Mouse (Mus musculus) heart, embryonic 12.5 days (tissue): Measurements from ENCODE around the gene Tinf2. TPM values are rescaled to one million over a fixed set of nuclear protein-coding genes. Genes with fewer than 3 reads are reported as not detected.

ENCODE experiments used
- ATAC-seq: fragments of 200-750 bp; cut with Nextera tagmentation; 2 replicates; pipeline ENCODE4 v1.8.0; 2017; ENCODE audit warnings: moderate TSS enrichment, moderate library complexity; ENCODE audit not compliant: insufficient number of reproducible peaks, low FRiP score
- H3K27ac ChIP-seq: fragments of 300-500 bp; sonication (generic); 2 replicates; pipeline ENCODE4 v1.5.1; 2016; ENCODE audit warnings: mild to moderate bottlenecking, moderate library complexity; ENCODE audit not compliant: poor library complexity, severe bottlenecking
- H3K27me3 ChIP-seq: fragments of 300-500 bp; sonication (generic); replicated peaks from 2 replicates; pipeline ENCODE4 v1.6.1; 2016; ENCODE audit warnings: mild to moderate bottlenecking, moderate library complexity
- H3K36me3 ChIP-seq: fragments of 300-500 bp; sonication (generic); 2 replicates; pipeline ENCODE4 v1.6.1; 2016; ENCODE audit warnings: mild to moderate bottlenecking, moderate library complexity
- H3K4me1 ChIP-seq: fragments of 300-500 bp; sonication (generic); replicated peaks from 2 replicates; pipeline ENCODE4 v1.6.1; 2016; ENCODE audit warnings: mild to moderate bottlenecking
- H3K4me2 ChIP-seq: fragments of 300-500 bp; sonication (generic); 2 replicates; pipeline ENCODE4 v1.6.1; 2016; ENCODE audit warnings: mild to moderate bottlenecking, moderate library complexity
- H3K4me3 ChIP-seq: fragments of 300-500 bp; sonication (generic); 2 replicates; pipeline ENCODE4 v1.5.1; 2016; ENCODE audit warnings: mild to moderate bottlenecking
- H3K9ac ChIP-seq: fragments of 300-500 bp; sonication (generic); 2 replicates; pipeline ENCODE4 v1.6.1; 2016; ENCODE audit warnings: mild to moderate bottlenecking, moderate library complexity
- H3K9me3 ChIP-seq: fragments of 300-500 bp; sonication (generic); replicated peaks from 2 replicates; pipeline ENCODE4 v1.6.1; 2016; ENCODE audit warnings: mild to moderate bottlenecking, moderate library complexity
- WGBS: fragments of 180-500 bp; shearing (Covaris S2); methylation state at CpG from one replicate; pipeline ENCODE4 v1.1.7; 2016; 5-methylcytosine and 5-hydroxymethylcytosine counted together
- polyA plus RNA-seq: library from polyadenylated mRNA; unstranded; fragments of >200 nt; fragmentation: Nextera tagmentation; extraction: Ambion mirVana; gene quantifications from 2 replicates; pipeline ENCODE4 v1.2.1, GENCODE M21; 2016

Gene Tinf2
- polyA plus RNA-seq, 1 experiment from 2014 or later: 37.6 TPM

DNA sequence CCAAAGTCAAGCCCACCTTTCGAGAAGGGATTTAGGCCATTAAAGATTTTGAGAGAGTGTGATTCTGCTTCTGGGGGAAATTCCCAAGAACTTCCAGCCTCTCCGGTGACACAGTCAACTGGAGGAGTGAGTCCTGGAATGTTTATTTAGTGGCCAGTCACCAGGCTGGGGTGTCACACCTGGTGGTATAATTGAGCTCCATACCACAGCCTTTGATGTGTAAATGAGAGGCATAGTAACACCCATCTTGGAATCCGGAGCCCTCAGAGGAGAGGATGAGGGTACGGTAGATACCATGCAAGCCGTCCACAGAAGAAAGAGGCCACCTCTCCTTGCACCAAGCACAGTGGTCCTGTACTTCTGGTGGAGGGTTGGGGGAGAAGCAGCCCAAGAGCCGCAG, 21.1 kb upstream of the Tinf2 start:
- WGBS: 58% methylated on average over 6 of the region's 6 CpGs
- no peak overlapping the region for H3K9ac ChIP-seq
- no peak overlapping the region for H3K27ac ChIP-seq
- H3K27me3 ChIP-seq: peaks cover 14% of the 10 kb centered on the region; the same call in 1 of the 2 replicates
- ATAC-seq: no peak
- no peak overlapping the region for H3K4me2 ChIP-seq
- H3K4me1 ChIP-seq: no peaks in the 10 kb centered on the region
- no peaks in the 10 kb centered on the region for H3K36me3 ChIP-seq
- H3K9me3 ChIP-seq: no peaks in the 10 kb centered on the region
- no peak overlapping the region for H3K4me3 ChIP-seq

DNA sequence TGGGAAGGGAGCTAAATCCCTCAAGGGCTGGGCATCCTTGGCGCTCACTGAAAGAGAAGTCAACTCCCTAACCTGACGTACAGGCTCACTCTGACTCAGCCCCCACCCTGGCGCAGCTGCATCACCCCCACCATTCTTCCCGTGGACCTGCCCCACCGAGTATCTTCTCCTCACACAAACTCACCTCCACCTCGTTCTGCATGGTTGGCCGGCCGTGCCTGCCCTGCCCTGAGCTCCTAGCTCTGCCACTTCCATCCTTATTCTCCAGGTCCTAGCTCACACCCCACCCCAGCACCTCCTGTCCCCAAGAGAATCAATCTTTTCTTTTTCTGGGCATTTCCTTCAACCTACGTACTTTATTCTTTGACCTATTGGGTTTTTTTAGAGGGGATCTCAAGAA, 19.5 kb upstream of the Tinf2 start:
- Histone ChIP-seq H3K4me2 (no peak overlapping the region), H3K27me3 (peaks cover 14% of the 10 kb centered on the region; the same call in 1 of the 2 replicates), H3K27ac (no peak overlapping the region), H3K9ac (no peak overlapping the region), H3K4me3 (no peak overlapping the region), H3K36me3 (no peaks in the 10 kb centered on the region), H3K4me1 (no peaks in the 10 kb centered on the region), H3K9me3 (peaks cover 4% of the 10 kb centered on the region; the same call in 1 of the 2 replicates)
- 56% methylated on average over 9 of the region's 9 CpGs for WGBS
- ATAC-seq: no peak

DNA sequence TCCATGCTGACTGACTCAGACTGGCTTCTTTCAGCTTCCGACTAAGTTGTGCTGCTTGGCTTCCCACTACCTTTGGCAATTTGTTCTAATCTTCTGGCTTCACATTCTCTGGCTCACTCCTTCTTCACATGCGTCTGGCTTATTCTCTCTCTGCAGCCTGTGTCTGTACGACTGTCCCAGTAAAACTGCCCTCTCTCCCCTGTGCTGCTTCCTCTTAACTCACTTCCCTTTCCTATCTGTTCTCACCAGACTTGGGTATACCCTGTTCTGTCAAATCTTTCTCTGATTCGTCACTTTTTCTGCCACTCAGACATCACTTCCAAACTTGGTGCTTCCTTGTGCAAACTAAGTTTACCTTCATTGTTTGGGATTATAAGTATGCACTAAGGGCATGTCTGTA, 15.6 kb upstream of the Tinf2 start:
- Histone ChIP-seq H3K4me1 (no peaks in the 10 kb centered on the region), H3K27ac (no peak overlapping the region), H3K4me2 (no peak overlapping the region), H3K4me3 (no peak overlapping the region), H3K9me3 (peaks cover 7% of the 10 kb centered on the region), H3K9ac (no peak overlapping the region), H3K36me3 (no peaks in the 10 kb centered on the region), H3K27me3 (peaks cover 10% of the 10 kb centered on the region; the same call in 1 of the 2 replicates)
- WGBS: 63% methylated on average over 4 of the region's 4 CpGs
- no peak for ATAC-seq

DNA sequence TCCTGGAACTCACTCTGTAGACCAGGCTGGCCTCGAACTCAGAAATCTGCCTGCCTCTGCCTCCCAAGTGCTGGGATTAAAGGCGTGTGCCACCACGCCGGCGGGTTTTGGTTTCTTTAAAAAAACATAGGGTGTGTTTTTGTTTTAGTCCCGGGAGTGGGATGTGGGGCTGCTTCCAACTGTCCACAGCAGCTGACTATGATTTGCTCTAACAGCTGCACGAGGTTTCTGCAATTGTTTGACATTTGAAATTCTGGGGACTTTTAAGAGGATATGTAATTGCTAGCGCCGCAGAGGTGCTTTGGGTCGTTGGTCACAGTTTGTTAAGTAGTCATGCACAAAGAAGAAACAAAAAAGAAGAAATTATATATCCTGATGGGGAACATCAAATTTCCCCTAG, 7.8 kb upstream of the Tinf2 start:
- no peaks in the 10 kb centered on the region for H3K27me3 ChIP-seq
- no peak overlapping the region for H3K27ac ChIP-seq
- no peak overlapping the region for H3K9ac ChIP-seq
- no peaks in the 10 kb centered on the region for H3K4me1 ChIP-seq
- no peaks in the 10 kb centered on the region; the same call in 1 of the 2 replicates for H3K9me3 ChIP-seq
- no peaks in the 10 kb centered on the region for H3K36me3 ChIP-seq
- 73% methylated on average over 10 of the region's 10 CpGs for WGBS
- no peak overlapping the region for H3K4me3 ChIP-seq
- ATAC-seq: no peak
- no peak overlapping the region for H3K4me2 ChIP-seq

DNA sequence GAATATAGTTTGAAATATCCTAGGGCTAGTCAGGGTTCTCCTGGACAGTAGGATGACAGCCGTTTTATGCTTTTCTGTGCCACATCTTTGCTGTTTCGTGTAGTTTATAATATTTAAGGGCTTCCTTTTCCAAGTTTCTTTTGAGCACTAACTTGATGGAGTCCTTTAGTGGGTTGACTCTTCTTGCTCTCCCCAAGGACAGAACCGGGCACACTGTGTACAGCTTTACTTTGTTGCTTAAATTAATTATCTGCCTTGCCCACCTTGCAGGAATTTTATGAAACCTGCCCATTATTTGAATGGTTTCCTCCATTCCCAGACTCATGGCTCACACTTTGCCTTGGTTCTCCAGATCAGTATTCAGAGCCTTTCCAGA, 486 bp upstream of the Tinf2 start:
- peak overlapping the region; percentile 88 for H3K27ac ChIP-seq
- peaks cover 10% of the 10 kb centered on the region for H3K4me1 ChIP-seq
- no peaks in the 10 kb centered on the region for H3K9me3 ChIP-seq
- peak overlapping the region; percentile 95 for H3K4me3 ChIP-seq
- peak overlapping the region; percentile 96 for H3K4me2 ChIP-seq
- H3K9ac ChIP-seq: peak overlapping the region; percentile 88
- peaks cover 32% of the 10 kb centered on the region for H3K36me3 ChIP-seq
- ATAC-seq: peak; percentile 18
- WGBS: 16% methylated on average over 3 of the region's 3 CpGs
- H3K27me3 ChIP-seq: no peaks in the 10 kb centered on the region

DNA sequence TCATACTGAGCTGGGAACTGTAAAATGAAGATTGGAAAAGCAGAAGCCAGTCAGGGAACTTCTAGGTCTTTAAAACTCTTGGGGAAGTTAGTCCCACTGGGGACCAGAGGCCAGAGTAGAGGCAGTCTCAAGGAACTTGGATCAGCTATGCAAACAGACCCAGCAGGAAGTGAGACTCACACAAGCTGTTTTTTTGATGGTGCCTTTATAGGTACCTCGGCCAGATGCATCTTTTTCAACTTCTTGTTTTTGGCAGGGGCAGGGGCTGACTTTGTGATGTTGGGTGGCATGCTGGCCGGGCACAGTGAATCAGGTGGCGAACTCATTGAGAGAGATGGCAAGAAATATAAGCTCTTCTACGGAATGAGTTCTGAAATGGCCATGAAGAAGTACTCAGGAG, 4.0 kb downstream of the Tinf2 start:
- H3K9me3 ChIP-seq: no peaks in the 10 kb centered on the region
- H3K4me3 ChIP-seq: no peak overlapping the region
- peaks cover 13% of the 10 kb centered on the region for H3K4me1 ChIP-seq
- H3K27ac ChIP-seq: no peak overlapping the region
- H3K4me2 ChIP-seq: no peak overlapping the region
- ATAC-seq: no peak
- 83% methylated on average over 4 of the region's 4 CpGs for WGBS
- H3K9ac ChIP-seq: no peak overlapping the region
- no peaks in the 10 kb centered on the region for H3K27me3 ChIP-seq
- peaks cover 56% of the 10 kb centered on the region for H3K36me3 ChIP-seq

DNA sequence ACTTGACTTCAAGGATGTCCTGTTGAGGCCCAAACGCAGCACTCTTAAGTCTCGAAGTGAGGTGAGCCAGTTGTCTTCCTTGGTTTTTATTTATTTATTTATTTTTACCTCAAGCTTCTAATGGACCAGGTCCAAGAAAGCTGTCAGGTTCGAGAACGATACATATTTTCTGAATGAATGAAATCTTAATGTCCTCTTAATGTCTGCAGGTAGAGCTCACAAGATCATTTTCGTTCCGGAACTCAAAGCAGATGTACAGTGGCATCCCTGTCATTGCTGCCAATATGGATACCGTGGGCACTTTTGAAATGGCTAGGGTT, 8.9 kb downstream of the Tinf2 start:
- Histone ChIP-seq H3K9ac (peak overlapping the region; percentile 73), H3K27ac (peak overlapping the region; percentile 44; the same call in 1 of the 2 replicates), H3K4me1 (peaks cover 18% of the 10 kb centered on the region), H3K9me3 (no peaks in the 10 kb centered on the region), H3K4me3 (peak overlapping the region; percentile 93), H3K4me2 (peak overlapping the region; percentile 97), H3K36me3 (peaks cover 42% of the 10 kb centered on the region), H3K27me3 (no peaks in the 10 kb centered on the region)
- WGBS: 71% methylated on average over 7 of the region's 7 CpGs
- ATAC-seq: no peak

DNA sequence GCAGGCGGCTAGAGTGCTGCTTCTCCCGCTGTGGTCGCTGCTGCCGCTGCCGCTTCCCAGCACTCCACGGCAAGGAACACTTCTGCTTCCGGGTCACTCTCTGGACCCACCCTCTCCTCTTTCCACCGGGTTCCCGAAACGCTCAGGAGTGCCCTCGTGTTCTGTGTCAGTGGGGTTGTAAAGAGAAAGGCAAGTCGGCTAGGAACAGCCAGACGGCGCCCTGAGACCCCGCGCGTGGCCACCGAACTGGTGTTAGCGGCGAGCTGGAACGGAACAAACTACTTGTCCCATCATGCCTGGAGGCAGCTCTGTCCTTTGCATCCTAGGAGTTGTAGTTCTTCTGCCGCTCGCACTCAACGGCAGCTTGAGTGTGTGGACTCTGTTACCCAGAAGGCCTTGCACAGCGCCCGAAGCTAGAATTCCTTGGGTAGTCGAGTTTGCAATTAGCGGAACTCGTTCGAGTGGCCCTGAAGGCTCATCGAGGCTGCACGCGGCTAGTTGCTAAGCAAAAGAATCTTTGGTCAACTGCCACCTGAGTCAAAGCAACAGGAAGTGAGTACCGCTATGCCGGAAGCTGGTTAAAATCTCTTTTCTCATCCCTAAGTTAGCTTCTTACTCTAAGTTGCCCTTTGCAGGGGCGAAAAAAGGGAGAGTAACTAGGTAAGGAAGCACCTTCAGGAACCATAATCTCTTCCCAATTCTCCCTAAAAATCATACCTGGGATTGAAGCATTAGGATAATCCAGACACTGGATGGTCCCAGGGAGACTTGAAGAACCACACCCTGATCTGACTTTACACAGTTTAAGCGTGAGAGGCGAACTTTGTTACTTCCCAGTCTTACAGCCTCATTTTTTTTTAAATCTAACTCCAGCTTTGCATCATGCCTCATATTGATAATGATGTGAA, 9.5 kb downstream of the Tinf2 start, which contains the start of the genes Gmpr2 and Nedd8:
Gene Gmpr2 (plus strand): TSS at position 109 of the 908 bp plus-strand sequence.
Gene Nedd8 (minus strand): TSS at position 292 of the 908 bp plus-strand sequence.
- H3K27me3 ChIP-seq: no peaks in the 10 kb centered on the region
- peak; percentile 98 for ATAC-seq
- H3K9me3 ChIP-seq: no peaks in the 10 kb centered on the region
- WGBS: under 1% methylated on average over 38 of the region's 38 CpGs
- H3K4me1 ChIP-seq: peaks cover 18% of the 10 kb centered on the region
- peak within 1 kb of the TSS; percentile 93 for H3K4me3 ChIP-seq
- H3K36me3 ChIP-seq: peaks cover 36% of the 10 kb centered on the region
- peak within 1 kb of the TSS; percentile 90 for H3K9ac ChIP-seq
- H3K27ac ChIP-seq: peak within 1 kb of the TSS; percentile 81
- H3K4me2 ChIP-seq: peak within 1 kb of the TSS; percentile 97

DNA sequence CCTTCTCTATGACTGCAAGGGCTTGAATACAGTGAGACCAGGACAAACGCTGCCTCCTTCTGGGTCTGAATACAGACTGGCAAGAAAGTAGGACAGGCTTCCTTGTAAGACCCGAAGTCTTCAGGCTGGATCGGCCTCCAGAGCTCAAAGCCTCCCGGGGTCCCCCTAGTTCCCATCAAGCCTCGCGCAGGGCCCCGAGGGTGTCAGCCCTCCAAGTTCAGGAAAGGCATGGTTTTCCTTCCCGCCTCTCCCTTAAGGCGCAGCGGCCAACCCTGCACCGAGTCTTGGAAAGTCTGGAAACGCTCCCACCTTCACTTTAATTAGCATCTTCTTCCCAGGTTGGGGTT, 10.2 kb downstream of the Tinf2 start:
- Histone ChIP-seq H3K9me3 (no peaks in the 10 kb centered on the region), H3K4me3 (peak overlapping the region; percentile 93), H3K27ac (peak overlapping the region; percentile 81; the same call in 1 of the 2 replicates), H3K27me3 (no peaks in the 10 kb centered on the region), H3K36me3 (peaks cover 35% of the 10 kb centered on the region), H3K9ac (peak overlapping the region; percentile 90), H3K4me1 (peaks cover 18% of the 10 kb centered on the region), H3K4me2 (peak overlapping the region; percentile 97)
- WGBS: under 1% methylated on average over 12 of the region's 12 CpGs
- ATAC-seq: peak; percentile 49

DNA sequence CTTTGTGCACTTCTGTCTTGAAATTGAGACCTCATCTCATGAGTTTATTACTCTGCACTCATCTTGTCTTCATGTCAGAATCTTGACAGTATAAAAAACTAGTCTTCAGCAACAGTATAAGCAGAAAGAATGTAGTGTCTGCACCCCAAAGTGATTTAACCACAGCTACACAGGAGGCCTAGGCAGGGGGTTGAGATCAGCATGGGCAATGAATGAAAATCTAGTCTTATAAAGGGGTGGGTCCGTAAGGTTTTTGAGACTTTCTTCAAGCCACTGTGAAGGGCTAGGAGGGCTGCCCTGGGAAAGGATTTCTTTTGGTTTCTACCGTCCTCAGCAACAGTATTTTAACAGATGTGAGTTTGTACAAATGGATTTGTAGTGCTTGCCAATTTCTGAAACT, 21.0 kb downstream of the Tinf2 start:
- peak overlapping the region; percentile 74; the same call in 1 of the 2 replicates for H3K4me2 ChIP-seq
- H3K4me3 ChIP-seq: peak overlapping the region; percentile 82
- peaks cover 44% of the 10 kb centered on the region for H3K36me3 ChIP-seq
- ATAC-seq: no peak
- H3K9ac ChIP-seq: no peak overlapping the region
- H3K4me1 ChIP-seq: peaks cover 25% of the 10 kb centered on the region
- H3K9me3 ChIP-seq: no peaks in the 10 kb centered on the region
- no peaks in the 10 kb centered on the region for H3K27me3 ChIP-seq
- H3K27ac ChIP-seq: no peak overlapping the region
- 53% methylated on average over 2 of the region's 2 CpGs for WGBS

DNA sequence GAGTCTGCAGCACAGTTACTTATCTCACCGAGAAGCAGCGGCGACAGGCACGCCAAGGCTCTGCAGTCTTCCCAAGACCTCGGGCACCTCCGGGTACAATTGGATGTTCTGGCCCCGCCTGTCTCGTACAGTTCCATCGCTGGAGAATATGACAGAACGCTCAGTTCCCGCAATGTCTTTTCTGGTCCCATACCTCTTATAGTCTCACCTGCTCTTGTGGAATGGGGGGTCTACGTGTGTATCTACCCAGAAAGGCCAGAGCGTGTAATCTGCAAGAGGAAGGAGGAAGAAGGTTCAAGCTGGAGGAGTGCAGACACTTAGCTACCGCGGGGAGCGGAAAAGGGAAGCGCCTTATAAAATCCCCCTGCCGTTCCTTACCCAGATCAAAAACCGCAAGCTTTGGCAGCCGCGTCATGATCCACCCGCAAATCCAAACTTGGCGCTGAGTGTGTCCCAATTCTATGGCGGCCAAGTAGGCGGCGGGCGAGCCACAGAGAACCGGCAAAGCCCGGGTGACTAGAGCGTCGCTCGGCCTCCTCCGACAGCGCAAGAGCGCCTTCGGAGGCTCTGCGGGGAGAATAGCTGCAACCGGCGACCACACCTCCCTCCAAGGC, 21.6 kb downstream of the Tinf2 start, which contains the start of gene Mdp1:
Gene Mdp1 (minus strand): TSS at position 549 of the 614 bp plus-strand sequence.
- peak within 1 kb of the TSS; percentile 86 for H3K9ac ChIP-seq
- no peaks in the 10 kb centered on the region for H3K9me3 ChIP-seq
- H3K4me3 ChIP-seq: peak within 1 kb of the TSS; percentile 82
- no peaks in the 10 kb centered on the region for H3K27me3 ChIP-seq
- peak within 1 kb of the TSS; percentile 71 for H3K27ac ChIP-seq
- peak within 1 kb of the TSS; percentile 74 for H3K4me2 ChIP-seq
- WGBS: 0% methylated on average over 39 of the region's 39 CpGs
- H3K4me1 ChIP-seq: peaks cover 25% of the 10 kb centered on the region
- peaks cover 42% of the 10 kb centered on the region for H3K36me3 ChIP-seq
- peak; percentile 92 for ATAC-seq
